In genomic region chr3:122140589-122141400, GRCm38 (mm10) we compare ENCODE assay signal across 9 mouse cellular contexts.
DNase-seq lines count a peak whose midpoint lies in the region; ATAC-seq and TF ChIP-seq lines count a peak whose summit lies in the region.
"Had no signal": no experiment of that assay in that cellular context is flagged by ENCODE, and none has a peak within 500 bp of the region (broad histone marks: within the 10 kb centered on the region; RNA-seq: fewer than 3 reads in every experiment).

No protein-coding gene starts in this region.

- no peak; the same call in 1 of the 2 replicates for ATAC-seq in forebrain, postnatal 0 days
- peak; percentile 77; the same call in 1 of the 2 replicates for ATAC-seq in hindbrain, postnatal 0 days
- peak; percentile 68 for ATAC-seq in midbrain, embryonic 11.5 days (ENCODE audit: low FRiP score)

- H3K4me2 ChIP-seq in forebrain, postnatal 0 days (ENCODE audit: low read depth) = no peak overlapping the region
- H3K4me2 ChIP-seq in hindbrain, postnatal 0 days (ENCODE audit: low read depth, low read length) = no peak overlapping the region
- no peak overlapping the region for H3K4me2 ChIP-seq in midbrain, embryonic 11.5 days
- H3K4me2 ChIP-seq: limb, embryonic 15.5 days had no signal

- H3K27ac ChIP-seq in forebrain, postnatal 0 days (ENCODE audit: low read depth, low read length) = no peak overlapping the region
- H3K27ac ChIP-seq in hindbrain, postnatal 0 days = no peak overlapping the region
- no peak overlapping the region for H3K27ac ChIP-seq in midbrain, embryonic 11.5 days (ENCODE audit: low read depth, low read length)
- H3K27ac ChIP-seq: limb, embryonic 15.5 days had no signal

- 67% methylated on average over 18 of the region's 18 CpGs for WGBS in forebrain, postnatal 0 days
- 65% methylated on average over 18 of the region's 18 CpGs for WGBS in hindbrain, postnatal 0 days
- 65% methylated on average over 18 of the region's 18 CpGs for WGBS in midbrain, embryonic 11.5 days

- no peak overlapping the region for H3K4me3 ChIP-seq in forebrain, postnatal 0 days (ENCODE audit: low read depth, low read length)
- H3K4me3 ChIP-seq in hindbrain, postnatal 0 days (ENCODE audit: low read length) = no peak overlapping the region
- H3K4me3 ChIP-seq in midbrain, embryonic 11.5 days (ENCODE audit: low read depth, low read length) = no peak overlapping the region
- H3K4me3 ChIP-seq: limb, embryonic 15.5 days had no signal

- peak; percentile 81 for TF ChIP-seq CTCF in forebrain, postnatal 0 days (IDR thresholded peaks at IDR 0.05; ENCODE audit: low read depth)
- peak; percentile 87 for TF ChIP-seq CTCF in hindbrain, postnatal 0 days (IDR thresholded peaks at IDR 0.05; ENCODE audit: low read depth)

- peak; percentile 55 for DNase-seq in ovary, postnatal 36 days (ENCODE audit: low spot score)
- no peak for DNase-seq in ovary, adult 18-20 months (ENCODE audit: low spot score)
- DNase-seq in c-Kit-positive CD71-positive TER-119-negative erythroid progenitor cells, embryonic 14.5 days (ENCODE audit: low read depth) = peak; percentile 39
- peak; percentile 68 for DNase-seq in forebrain, postnatal 0 days
- peak; percentile 86 for DNase-seq in hindbrain, postnatal 0 days (ENCODE audit: low spot score)
- DNase-seq in left cerebral cortex, adult 11 months (ENCODE audit: low spot score) = peak; percentile 13
- DNase-seq in midbrain, embryonic 11.5 days (ENCODE audit: low spot score, missing footprints) = peak; percentile 95
- DNase-seq in thymus, postnatal 4 days = peak; percentile 61

- H3K9me3 ChIP-seq in forebrain, postnatal 0 days (ENCODE audit: low read length) = no peaks in the 10 kb centered on the region
- H3K9me3 ChIP-seq in hindbrain, postnatal 0 days (ENCODE audit: low read length) = no peaks in the 10 kb centered on the region
- H3K9me3 ChIP-seq in midbrain, embryonic 11.5 days (ENCODE audit: control insufficient read depth, low read length) = no peaks in the 10 kb centered on the region
- H3K9me3 ChIP-seq: limb, embryonic 15.5 days had no signal

- no peak overlapping the region for H3K9ac ChIP-seq in forebrain, postnatal 0 days
- no peak overlapping the region for H3K9ac ChIP-seq in hindbrain, postnatal 0 days (replicated peaks; ENCODE audit: low read length)
- H3K9ac ChIP-seq in midbrain, embryonic 11.5 days (ENCODE audit: low read length) = no peak overlapping the region
- H3K9ac ChIP-seq: limb, embryonic 15.5 days had no signal

- no peaks in the 10 kb centered on the region for H3K27me3 ChIP-seq in forebrain, postnatal 0 days (ENCODE audit: insufficient read depth, low read length)
- H3K27me3 ChIP-seq in hindbrain, postnatal 0 days (ENCODE audit: insufficient read depth, low read length) = no peaks in the 10 kb centered on the region
- H3K27me3 ChIP-seq in midbrain, embryonic 11.5 days (ENCODE audit: control insufficient read depth, insufficient read depth, low read length) = no peaks in the 10 kb centered on the region; the same call in 1 of the 2 replicates
- H3K27me3 ChIP-seq: limb, embryonic 15.5 days had no signal

- H3K4me1 ChIP-seq in forebrain, postnatal 0 days (ENCODE audit: insufficient read depth) = no peaks in the 10 kb centered on the region
- no peaks in the 10 kb centered on the region for H3K4me1 ChIP-seq in hindbrain, postnatal 0 days (ENCODE audit: insufficient read depth, low read length)
- H3K4me1 ChIP-seq in midbrain, embryonic 11.5 days (ENCODE audit: control insufficient read depth, insufficient read depth, low read length) = peaks cover 2% of the 10 kb centered on the region; the same call in 1 of the 2 replicates

- H3K36me3 ChIP-seq in forebrain, postnatal 0 days (ENCODE audit: insufficient read depth) = no peaks in the 10 kb centered on the region
- no peaks in the 10 kb centered on the region for H3K36me3 ChIP-seq in hindbrain, postnatal 0 days (ENCODE audit: insufficient read depth, low read length)
- H3K36me3 ChIP-seq in midbrain, embryonic 11.5 days (ENCODE audit: control insufficient read depth, insufficient read depth, low read length) = no peaks in the 10 kb centered on the region
- H3K36me3 ChIP-seq: limb, embryonic 15.5 days had no signal
